Mouse (Mus musculus) G1E (cell line): ENCODE measurements around the gene Asb4.

ENCODE experiments used
- CTCF ChIP-seq: IDR thresholded peaks from 2 replicates; pipeline ENCODE4 v1.5.1; 2012; ENCODE audit warnings: low read depth, low read length, inconsistent platforms, mixed read lengths
- POLR2AphosphoS5 ChIP-seq: IDR thresholded peaks from 2 replicates; pipeline ENCODE4 v1.6.1; 2012; ENCODE audit warnings: low read depth, low read length, inconsistent platforms; ENCODE audit not compliant: insufficient replicate concordance

DNA sequence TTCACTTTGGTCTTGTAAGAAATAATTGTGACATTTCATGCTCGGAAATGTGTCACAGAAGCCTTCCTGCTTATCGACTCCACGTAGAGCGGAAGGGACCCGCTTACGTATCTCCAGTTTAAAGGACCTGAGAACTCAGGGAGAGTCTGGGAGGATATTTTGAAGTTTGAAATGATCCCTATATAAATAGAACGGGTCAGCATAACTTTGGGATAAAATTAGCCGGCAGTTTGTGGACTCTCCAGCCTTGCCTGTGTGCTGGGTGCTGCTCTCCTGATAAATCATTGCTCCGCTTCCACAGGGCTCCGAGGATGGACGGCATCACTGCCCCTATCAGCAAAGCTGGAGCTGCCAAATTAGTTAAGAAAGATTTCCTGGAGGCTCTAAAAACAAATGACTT lies 7.1 kb downstream of the Asb4 start:
- TF ChIP-seq CTCF (no peak), POLR2AphosphoS5 (no peak)
